Mouse (Mus musculus): Measurements from ENCODE around the gene Gigyf1. TPM values are rescaled to one million over a fixed set of nuclear protein-coding genes. Genes with fewer than 3 reads are reported as not detected.

Gene Gigyf1
- polyA plus RNA-seq, 1 experiment from 2014 or later: 9.5 TPM

DNA sequence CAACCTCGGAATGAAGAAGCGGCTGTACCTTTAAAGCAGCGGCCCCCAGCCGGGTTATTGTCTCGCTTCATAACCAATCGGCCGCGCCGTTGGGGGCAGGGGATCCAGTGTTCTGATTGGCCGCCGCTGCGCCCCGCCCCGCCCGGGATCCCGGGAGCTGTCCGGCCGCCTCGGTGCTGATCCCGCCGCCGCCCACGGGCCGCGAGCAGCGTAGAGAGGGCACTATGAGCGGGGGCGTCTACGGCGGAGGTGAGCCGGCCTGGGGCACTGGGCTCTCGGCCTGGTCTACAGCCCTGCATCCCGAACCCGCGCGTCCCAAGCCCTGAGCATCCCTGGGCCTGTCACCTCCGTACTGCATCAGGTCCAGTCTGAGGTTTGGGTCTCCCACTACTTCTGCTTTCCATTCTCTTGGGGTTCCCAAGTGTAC, 35.1 kb downstream of the Gigyf1 start, which contains the start of gene Actl6b:
Actl6b (plus strand) TSS at position 107 of the 427 bp plus-strand sequence.
- ATAC-seq (ENCODE audit: insufficient read depth, low FRiP score, low TSS enrichment) (peak; percentile 88), DNase-seq (ENCODE audit: low spot score) (peak; percentile 88)
- Histone ChIP-seq H3K9ac (ENCODE audit: low read length) (peak within 1 kb of the TSS; percentile 58), H3K36me3 (ENCODE audit: control insufficient read depth, insufficient read depth, low read length) (no peaks in the 10 kb centered on the region), H3K27ac (ENCODE audit: low read depth, low read length) (peak within 1 kb of the TSS; percentile 42; the same call in 1 of the 2 replicates), H3K4me3 (ENCODE audit: low read depth, low read length) (peak within 1 kb of the TSS; percentile 40), H3K27me3 (ENCODE audit: control insufficient read depth, insufficient read depth, low read length) (0 out of 2 replicates have a peak, but pooled peaks cover 2% of the 10 kb centered on the region), H3K9me3 (ENCODE audit: control insufficient read depth, low read length) (no peaks in the 10 kb centered on the region), H3K4me2 (ENCODE audit: low read depth) (peak within 1 kb of the TSS; percentile 49), H3K4me1 (ENCODE audit: control insufficient read depth, insufficient read depth, low read length) (no peaks in the 10 kb centered on the region)
- WGBS: 2% methylated on average over 37 of the region's 37 CpGs

DNA sequence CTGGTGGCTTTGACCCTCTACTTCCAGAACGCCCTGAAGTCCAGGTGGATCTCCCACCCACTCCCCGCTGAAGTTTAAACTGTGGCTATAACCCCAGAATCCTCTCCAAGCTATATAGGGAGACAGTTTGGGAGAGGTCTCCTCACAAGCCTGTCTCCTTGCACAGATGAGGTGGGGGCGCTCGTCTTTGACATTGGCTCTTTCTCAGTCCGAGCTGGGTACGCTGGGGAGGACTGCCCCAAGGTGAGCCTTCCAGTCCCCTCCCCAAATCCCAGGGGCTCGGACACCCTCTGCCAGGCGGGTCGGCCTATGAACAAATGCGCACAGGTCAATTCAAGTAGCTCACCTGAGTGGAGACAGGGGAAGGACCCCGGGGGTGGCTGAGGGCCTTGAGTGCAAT, 35.5 kb downstream of the Gigyf1 start:
- DNase-seq (ENCODE audit: low spot score) (no peak), ATAC-seq (ENCODE audit: insufficient read depth, low FRiP score, low TSS enrichment) (0 out of 2 replicates have a peak, but pooled peaks have one; percentile 23)
- Histone ChIP-seq H3K9me3 (ENCODE audit: control insufficient read depth, low read length) (no peaks in the 10 kb centered on the region), H3K4me3 (ENCODE audit: low read depth, low read length) (peak overlapping the region; percentile 40), H3K27me3 (ENCODE audit: control insufficient read depth, insufficient read depth, low read length) (0 out of 2 replicates have a peak, but pooled peaks cover 2% of the 10 kb centered on the region), H3K36me3 (ENCODE audit: control insufficient read depth, insufficient read depth, low read length) (no peaks in the 10 kb centered on the region), H3K27ac (ENCODE audit: low read depth, low read length) (no peak overlapping the region), H3K9ac (ENCODE audit: low read length) (peak overlapping the region; percentile 58), H3K4me2 (ENCODE audit: low read depth) (peak overlapping the region; percentile 49), H3K4me1 (ENCODE audit: control insufficient read depth, insufficient read depth, low read length) (no peaks in the 10 kb centered on the region)
- WGBS: 43% methylated on average over 11 of the region's 11 CpGs

DNA sequence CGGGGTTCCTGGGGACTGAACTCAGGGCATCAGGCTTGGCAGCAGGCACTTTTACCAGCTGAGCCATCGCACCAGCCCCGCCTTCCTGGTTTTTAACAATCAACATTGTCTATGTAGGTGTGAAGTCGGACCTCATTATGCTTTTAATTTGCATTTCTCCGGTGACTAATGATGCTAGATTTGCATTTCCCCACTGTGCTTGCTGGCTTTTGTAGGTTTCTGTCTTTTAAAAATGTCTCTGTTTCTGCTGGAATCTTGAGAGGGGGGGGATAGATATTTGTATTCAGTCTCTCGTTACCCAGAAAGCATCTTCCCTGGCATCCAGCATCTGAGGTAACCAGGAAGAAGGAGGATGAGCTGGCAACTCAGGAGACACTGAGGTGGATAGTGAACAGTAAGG, 43.2 kb downstream of the Gigyf1 start:
- no peaks in the 10 kb centered on the region for H3K27me3 ChIP-seq (ENCODE audit: control insufficient read depth, insufficient read depth, low read length)
- H3K27ac ChIP-seq (ENCODE audit: low read depth, low read length): no peak overlapping the region
- ATAC-seq (ENCODE audit: insufficient read depth, low FRiP score, low TSS enrichment) (no peak), DNase-seq (ENCODE audit: low spot score) (no peak)
- 61% methylated on average over 6 of the region's 6 CpGs for WGBS
- H3K9me3 ChIP-seq (ENCODE audit: control insufficient read depth, low read length): no peaks in the 10 kb centered on the region
- no peak overlapping the region for H3K4me2 ChIP-seq (ENCODE audit: low read depth)
- no peak overlapping the region for H3K4me3 ChIP-seq (ENCODE audit: low read depth, low read length)
- no peaks in the 10 kb centered on the region for H3K36me3 ChIP-seq (ENCODE audit: control insufficient read depth, insufficient read depth, low read length)
- H3K4me1 ChIP-seq (ENCODE audit: control insufficient read depth, insufficient read depth, low read length): no peaks in the 10 kb centered on the region
- no peak overlapping the region for H3K9ac ChIP-seq (ENCODE audit: low read length)

DNA sequence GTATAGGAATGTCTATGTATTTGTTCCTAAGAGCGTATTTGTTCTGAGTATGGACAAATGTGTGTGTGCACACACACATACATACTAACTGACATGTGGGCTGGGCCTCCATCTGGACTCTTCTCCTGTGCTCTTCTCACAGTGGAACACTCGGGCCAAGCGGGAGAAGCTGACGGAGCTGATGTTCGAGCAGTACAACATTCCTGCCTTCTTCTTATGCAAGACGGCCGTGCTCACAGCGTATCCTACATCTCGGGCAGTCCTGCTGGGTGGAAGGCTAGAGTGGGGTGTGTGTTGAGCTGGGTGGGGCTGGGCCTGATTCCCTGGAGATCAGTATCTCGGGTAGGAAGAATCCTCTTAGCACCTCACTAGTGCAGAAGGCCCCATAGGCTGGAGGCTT, 44.6 kb downstream of the Gigyf1 start:
- H3K4me2 ChIP-seq (ENCODE audit: low read depth): no peak overlapping the region
- DNase-seq (ENCODE audit: low spot score) (no peak), ATAC-seq (ENCODE audit: insufficient read depth, low FRiP score, low TSS enrichment) (no peak)
- H3K9me3 ChIP-seq (ENCODE audit: control insufficient read depth, low read length): no peaks in the 10 kb centered on the region
- no peaks in the 10 kb centered on the region for H3K36me3 ChIP-seq (ENCODE audit: control insufficient read depth, insufficient read depth, low read length)
- H3K27ac ChIP-seq (ENCODE audit: low read depth, low read length): no peak overlapping the region
- no peaks in the 10 kb centered on the region for H3K4me1 ChIP-seq (ENCODE audit: control insufficient read depth, insufficient read depth, low read length)
- WGBS: 76% methylated on average over 10 of the region's 10 CpGs
- no peak overlapping the region for H3K4me3 ChIP-seq (ENCODE audit: low read depth, low read length)
- no peak overlapping the region for H3K9ac ChIP-seq (ENCODE audit: low read length)
- no peaks in the 10 kb centered on the region for H3K27me3 ChIP-seq (ENCODE audit: control insufficient read depth, insufficient read depth, low read length)

DNA sequence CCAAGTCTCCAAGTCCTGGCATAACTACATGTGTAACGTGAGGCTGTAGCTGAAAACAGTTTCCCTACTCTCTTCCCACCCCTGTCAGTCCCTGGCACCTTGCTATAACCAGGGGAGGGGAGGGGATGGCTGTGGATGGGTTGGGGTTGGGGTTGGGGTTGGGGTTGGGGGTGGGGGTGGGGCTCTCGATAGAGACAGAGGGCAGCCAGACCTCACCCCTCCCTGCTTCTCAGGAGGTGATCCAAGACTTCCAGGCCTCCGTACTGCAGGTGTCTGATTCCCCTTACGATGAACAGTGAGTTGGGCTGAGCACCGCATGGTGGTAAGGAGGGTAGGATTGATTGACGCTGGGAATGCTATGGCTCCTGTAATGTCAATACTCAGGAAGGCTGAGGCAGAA, 47.4 kb downstream of the Gigyf1 start:
- H3K4me1 ChIP-seq (ENCODE audit: control insufficient read depth, insufficient read depth, low read length): no peaks in the 10 kb centered on the region
- no peak overlapping the region for H3K27ac ChIP-seq (ENCODE audit: low read depth, low read length)
- no peak overlapping the region for H3K4me2 ChIP-seq (ENCODE audit: low read depth)
- WGBS: 69% methylated on average over 6 of the region's 6 CpGs
- DNase-seq (ENCODE audit: low spot score): no peak
- H3K4me3 ChIP-seq (ENCODE audit: low read depth, low read length): no peak overlapping the region
- H3K27me3 ChIP-seq (ENCODE audit: control insufficient read depth, insufficient read depth, low read length): no peaks in the 10 kb centered on the region
- no peak overlapping the region for H3K9ac ChIP-seq (ENCODE audit: low read length)
- H3K9me3 ChIP-seq (ENCODE audit: control insufficient read depth, low read length): no peaks in the 10 kb centered on the region
- no peak for ATAC-seq (ENCODE audit: insufficient read depth, low FRiP score, low TSS enrichment)
- H3K36me3 ChIP-seq (ENCODE audit: control insufficient read depth, insufficient read depth, low read length): no peaks in the 10 kb centered on the region

DNA sequence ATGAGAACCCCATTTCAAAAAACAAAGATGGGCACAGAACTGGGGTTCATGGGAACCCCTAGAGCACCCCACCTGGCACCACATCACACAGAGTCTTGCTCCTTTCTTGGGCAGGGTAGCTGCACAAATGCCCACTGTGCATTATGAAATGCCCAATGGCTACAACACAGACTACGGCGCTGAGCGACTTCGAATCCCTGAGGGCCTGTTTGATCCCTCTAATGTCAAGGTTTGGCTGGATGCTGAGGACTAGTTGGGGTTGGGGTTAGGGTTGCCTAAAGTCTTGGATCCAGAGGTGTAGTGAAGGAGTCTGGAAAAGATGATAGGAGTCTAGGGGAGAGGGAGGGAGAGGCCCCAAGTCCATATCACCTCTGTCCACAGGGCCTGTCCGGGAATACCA, 48.1 kb downstream of the Gigyf1 start:
- DNase-seq (ENCODE audit: low spot score) (no peak), ATAC-seq (ENCODE audit: insufficient read depth, low FRiP score, low TSS enrichment) (no peak)
- H3K4me3 ChIP-seq (ENCODE audit: low read depth, low read length): no peak overlapping the region
- WGBS: 88% methylated on average over 5 of the region's 5 CpGs
- no peak overlapping the region for H3K4me2 ChIP-seq (ENCODE audit: low read depth)
- H3K27me3 ChIP-seq (ENCODE audit: control insufficient read depth, insufficient read depth, low read length): no peaks in the 10 kb centered on the region
- no peak overlapping the region for H3K27ac ChIP-seq (ENCODE audit: low read depth, low read length)
- H3K36me3 ChIP-seq (ENCODE audit: control insufficient read depth, insufficient read depth, low read length): no peaks in the 10 kb centered on the region
- no peak overlapping the region for H3K9ac ChIP-seq (ENCODE audit: low read length)
- no peaks in the 10 kb centered on the region for H3K4me1 ChIP-seq (ENCODE audit: control insufficient read depth, insufficient read depth, low read length)
- no peaks in the 10 kb centered on the region for H3K9me3 ChIP-seq (ENCODE audit: control insufficient read depth, low read length)

DNA sequence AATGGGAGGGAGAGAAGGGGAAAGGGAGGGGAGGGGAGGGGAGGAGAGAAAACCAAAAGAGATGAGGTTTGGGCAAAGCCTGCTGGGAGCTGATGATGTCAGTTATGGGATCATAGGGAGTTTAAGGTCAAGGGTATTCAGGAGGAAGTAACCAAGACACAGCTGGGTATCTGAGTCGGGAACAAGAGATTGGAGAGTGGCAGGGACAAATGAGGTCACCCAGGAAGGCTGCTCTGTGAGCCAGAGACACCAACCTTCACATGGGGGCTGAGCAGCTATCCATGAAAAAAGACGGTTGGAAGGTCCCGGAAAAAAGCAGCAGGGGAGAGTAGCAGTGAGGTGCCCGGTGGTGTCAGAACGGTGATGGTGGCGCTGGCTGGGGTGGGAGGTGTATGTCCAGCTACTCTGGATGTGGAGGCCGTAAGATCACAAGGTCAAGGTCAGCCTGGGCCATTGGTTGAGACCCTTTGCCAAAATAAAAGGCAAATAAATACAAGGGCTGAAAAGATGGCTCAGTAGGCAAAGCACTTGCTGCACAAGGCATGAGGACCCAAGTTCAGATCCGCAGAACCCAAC, 50.0 kb downstream of the Gigyf1 start:
- 81% methylated on average over 8 of the region's 8 CpGs for WGBS
- ATAC-seq (ENCODE audit: insufficient read depth, low FRiP score, low TSS enrichment): no peak

DNA sequence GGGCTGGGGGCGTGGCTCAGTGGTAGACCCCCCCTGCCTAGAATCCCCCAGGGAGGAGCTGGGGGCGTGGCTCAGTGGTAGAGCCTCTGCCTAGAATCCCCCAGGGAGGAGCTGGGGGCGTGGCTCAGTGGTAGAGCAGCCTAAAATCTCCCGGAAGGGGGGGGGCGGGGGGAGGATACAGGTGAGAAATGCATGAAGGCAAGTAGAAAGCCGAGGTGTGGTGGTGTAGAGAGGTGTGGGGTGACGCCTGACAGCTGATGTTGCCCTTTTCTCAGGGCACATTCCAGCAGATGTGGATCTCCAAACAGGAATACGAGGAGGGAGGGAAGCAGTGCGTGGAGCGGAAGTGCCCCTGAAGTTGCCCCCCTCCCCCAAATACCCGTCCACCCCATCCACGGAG, 50.7 kb downstream of the Gigyf1 start:
- DNase-seq (ENCODE audit: low spot score) (no peak), ATAC-seq (ENCODE audit: insufficient read depth, low FRiP score, low TSS enrichment) (no peak)
- H3K9me3 ChIP-seq (ENCODE audit: control insufficient read depth, low read length): no peaks in the 10 kb centered on the region
- H3K27ac ChIP-seq (ENCODE audit: low read depth, low read length): no peak overlapping the region
- no peaks in the 10 kb centered on the region for H3K4me1 ChIP-seq (ENCODE audit: control insufficient read depth, insufficient read depth, low read length)
- 0 out of 2 replicates have a peak, but pooled peaks cover 2% of the 10 kb centered on the region for H3K27me3 ChIP-seq (ENCODE audit: control insufficient read depth, insufficient read depth, low read length)
- H3K4me3 ChIP-seq (ENCODE audit: low read depth, low read length): no peak overlapping the region
- WGBS: 78% methylated on average over 12 of the region's 12 CpGs
- H3K9ac ChIP-seq (ENCODE audit: low read length): no peak overlapping the region
- H3K4me2 ChIP-seq (ENCODE audit: low read depth): no peak overlapping the region
- no peaks in the 10 kb centered on the region for H3K36me3 ChIP-seq (ENCODE audit: control insufficient read depth, insufficient read depth, low read length)

More for the DNA sequence above, 50.0 kb downstream of the Gigyf1 start:
- Histone ChIP-seq H3K4me1 (ENCODE audit: control insufficient read depth, insufficient read depth, low read length) (no peaks in the 10 kb centered on the region), H3K4me3 (ENCODE audit: low read depth, low read length) (no peak overlapping the region), H3K9me3 (ENCODE audit: control insufficient read depth, low read length) (no peaks in the 10 kb centered on the region), H3K4me2 (ENCODE audit: low read depth) (no peak overlapping the region), H3K9ac (ENCODE audit: low read length) (no peak overlapping the region), H3K27ac (ENCODE audit: low read depth, low read length) (no peak overlapping the region), H3K36me3 (ENCODE audit: control insufficient read depth, insufficient read depth, low read length) (no peaks in the 10 kb centered on the region), H3K27me3 (ENCODE audit: control insufficient read depth, insufficient read depth, low read length) (0 out of 2 replicates have a peak, but pooled peaks cover 2% of the 10 kb centered on the region)
- DNase-seq (ENCODE audit: low spot score): no peak

DNA sequence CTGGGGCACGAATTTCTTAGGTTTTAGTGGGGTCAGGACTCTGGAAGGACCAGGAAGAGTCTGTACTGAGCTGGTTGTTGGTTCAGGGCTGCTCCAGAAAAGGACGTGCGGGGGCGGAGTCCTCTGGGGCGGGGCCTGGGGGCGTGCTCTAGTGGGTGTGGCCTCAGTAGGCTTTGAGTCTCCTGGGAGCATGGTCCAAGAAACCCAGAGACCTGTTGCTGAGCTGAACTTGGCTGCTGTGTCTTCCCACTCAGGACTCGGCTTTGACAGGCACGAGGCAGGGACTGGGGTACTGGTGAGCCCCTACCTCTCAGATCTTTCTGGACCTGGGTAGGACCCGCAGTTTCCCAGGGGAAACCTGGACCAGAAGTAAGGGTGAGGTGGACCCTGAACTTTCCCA, 51.3 kb downstream of the Gigyf1 start, which contains the start of gene Tfr2:
Tfr2 (plus strand) TSS at position 176 of the 400 bp plus-strand sequence.
- H3K9ac ChIP-seq (ENCODE audit: low read length): no peak within 1 kb of the TSS
- no peaks in the 10 kb centered on the region for H3K9me3 ChIP-seq (ENCODE audit: control insufficient read depth, low read length)
- 0 out of 2 replicates have a peak, but pooled peaks cover 2% of the 10 kb centered on the region for H3K27me3 ChIP-seq (ENCODE audit: control insufficient read depth, insufficient read depth, low read length)
- no peaks in the 10 kb centered on the region for H3K4me1 ChIP-seq (ENCODE audit: control insufficient read depth, insufficient read depth, low read length)
- no peaks in the 10 kb centered on the region for H3K36me3 ChIP-seq (ENCODE audit: control insufficient read depth, insufficient read depth, low read length)
- no peak within 1 kb of the TSS for H3K4me2 ChIP-seq (ENCODE audit: low read depth)
- DNase-seq (ENCODE audit: low spot score): no peak
- no peak within 1 kb of the TSS for H3K27ac ChIP-seq (ENCODE audit: low read depth, low read length)
- 28% methylated on average over 9 of the region's 9 CpGs for WGBS
- H3K4me3 ChIP-seq (ENCODE audit: low read depth, low read length): no peak within 1 kb of the TSS
- no peak for ATAC-seq (ENCODE audit: insufficient read depth, low FRiP score, low TSS enrichment)

Measured in neural tube, embryonic 11.5 days (tissue).